Mouse (Mus musculus) bone marrow, adult 2 months (tissue): ENCODE measurements around the gene Slc25a43. TPM values are rescaled to one million over a fixed set of nuclear protein-coding genes. Genes with fewer than 3 reads are reported as not detected.

ENCODE experiments used
- H3K27ac ChIP-seq: fragments of 200-500 bp; 2 replicates; pipeline ENCODE4 v1.5.1; 2012; ENCODE audit warnings: low read depth, mild to moderate bottlenecking, control low read depth, inconsistent platforms, low read length; ENCODE audit not compliant: control insufficient read depth, poor library complexity, insufficient read depth
- H3K4me1 ChIP-seq: fragments of 200-500 bp; 2 replicates; pipeline ENCODE4 v1.6.1; 2011; ENCODE audit warnings: low read length; ENCODE audit not compliant: control insufficient read depth, insufficient read depth
- H3K4me3 ChIP-seq: fragments of 200-500 bp; replicated peaks from 2 replicates; pipeline ENCODE3; 2011; ENCODE audit warnings: mild to moderate bottlenecking, low read depth, low read length, control low read depth; ENCODE audit not compliant: control insufficient read depth
- CTCF ChIP-seq: fragments of 200-500 bp; IDR thresholded peaks from 2 replicates; pipeline ENCODE4 v1.5.1; 2011; ENCODE audit warnings: low read length, control low read depth; ENCODE audit not compliant: control insufficient read depth, insufficient read depth
- POLR2A ChIP-seq: fragments of 200-500 bp; IDR thresholded peaks from 2 replicates; pipeline ENCODE4 v1.6.1; 2011; ENCODE audit warnings: low read depth, mild to moderate bottlenecking, control low read depth, low read length, borderline replicate concordance; ENCODE audit not compliant: control insufficient read depth
- WGBS: fragments of 180-500 bp; shearing (Covaris S2); methylation state at CpG from one replicate; pipeline ENCODE4 v1.1.7; 2018; 5-methylcytosine and 5-hydroxymethylcytosine counted together
- polyA plus RNA-seq: library from polyadenylated mRNA; stranded (reverse); fragments of >200 nt; gene quantifications from 2 replicates; pipeline ENCODE4 v1.2.4, GENCODE M21; 2011; ENCODE audit warnings: low replicate concordance; ENCODE audit not compliant: missing spikeins, insufficient read depth, insufficient read length

Gene Slc25a43
- polyA plus RNA-seq, 1 experiment = not detected

DNA sequence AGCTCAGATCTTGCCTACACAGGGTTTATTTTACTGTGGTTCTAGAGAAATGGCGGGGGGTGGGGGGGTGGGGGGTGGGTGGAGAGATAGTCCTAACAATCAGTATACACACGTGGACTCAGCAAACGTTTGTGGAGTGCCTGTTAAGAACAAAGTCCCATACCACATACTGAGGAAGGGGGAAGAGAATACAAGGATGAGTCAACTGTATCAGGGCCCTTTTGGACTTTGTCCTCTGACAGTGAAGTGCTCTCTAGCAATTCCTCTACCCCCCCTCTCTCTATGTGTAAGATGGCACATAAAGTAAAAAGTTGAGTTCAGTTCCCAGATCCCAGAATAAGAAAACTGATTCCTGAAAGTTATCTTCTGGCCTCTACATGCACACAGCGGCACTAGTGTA is 76.1 kb downstream of the Slc25a43 start:
- WGBS = 76% methylated on average over 4 of the region's 4 CpGs
- TF ChIP-seq POLR2A (no peak), CTCF (no peak)
- no peaks in the 10 kb centered on the region for H3K4me1 ChIP-seq
- no peak overlapping the region for H3K27ac ChIP-seq
- H3K4me3 ChIP-seq = no peak overlapping the region

DNA sequence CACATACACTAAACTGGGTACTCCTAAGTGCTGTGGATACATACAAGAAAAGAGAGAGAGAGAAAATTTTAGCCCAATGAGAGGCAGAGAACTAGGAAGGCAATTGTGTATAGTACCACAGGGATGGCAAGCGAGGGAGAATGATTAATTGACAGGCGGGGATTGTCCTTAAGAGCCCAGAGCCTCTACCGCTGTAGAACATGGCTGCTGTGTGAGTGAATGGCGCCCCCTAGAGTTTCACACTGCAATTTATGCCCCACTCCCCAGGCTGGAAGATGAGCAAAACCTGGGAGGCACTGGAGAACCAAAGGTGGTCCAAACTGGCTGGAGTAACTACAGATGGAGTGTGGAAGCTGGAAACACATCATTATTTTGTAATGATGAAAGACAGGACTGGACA is 76.7 kb downstream of the Slc25a43 start:
- Histone ChIP-seq H3K4me1 (no peaks in the 10 kb centered on the region), H3K4me3 (no peak overlapping the region), H3K27ac (no peak overlapping the region)
- 17% methylated on average over 4 of the region's 4 CpGs for WGBS
- no peak for TF ChIP-seq POLR2A
- peak; percentile 70 for TF ChIP-seq CTCF

- TF ChIP-seq CTCF (no peak), POLR2A (no peak)
- no peak overlapping the region for H3K4me3 ChIP-seq
- no peaks in the 10 kb centered on the region for H3K4me1 ChIP-seq
- no peak overlapping the region for H3K27ac ChIP-seq
- 83% methylated on average over 10 of the region's 10 CpGs for WGBS
Measured at GRCm38 (mm10) chrX:36823932-36824711, 80.7 kb downstream of the Slc25a43 start.

GRCm38 (mm10) chrX:36825032-36825431 is 81.6 kb downstream of the Slc25a43 start:
- 49% methylated on average over 2 of the region's 2 CpGs for WGBS
- no peak overlapping the region for H3K27ac ChIP-seq
- no peaks in the 10 kb centered on the region for H3K4me1 ChIP-seq
- H3K4me3 ChIP-seq = no peak overlapping the region
- no peak for TF ChIP-seq CTCF
- TF ChIP-seq POLR2A = no peak

Other genes with a start within 250 kb of the Slc25a43 start
- gene Pgrmc1, start 145.5 kb upstream of the Slc25a43 start, polyA plus RNA-seq = 9.1 and 20.4 TPM in 2 replicates
- 1.5 and 1.6 TPM in 2 replicates for gene Akap17b, start 98.3 kb upstream of the Slc25a43 start, polyA plus RNA-seq
- gene Slc25a5, start 52.0 kb downstream of the Slc25a43 start, polyA plus RNA-seq = 102 and 183 TPM in 2 replicates
- 19.7 and 50.9 TPM in 2 replicates for gene Ube2a, start 130.2 kb downstream of the Slc25a43 start, polyA plus RNA-seq
- 10.4 and 11.4 TPM in 2 replicates for gene C330007P06Rik, start 130.5 kb downstream of the Slc25a43 start, polyA plus RNA-seq
- gene Nkrf, start 159.2 kb downstream of the Slc25a43 start, polyA plus RNA-seq = 1.7 and 3.4 TPM in 2 replicates
- 12.6 and 17.5 TPM in 2 replicates for gene Sept6, start 248.1 kb downstream of the Slc25a43 start, polyA plus RNA-seq